Mouse (Mus musculus): ENCODE measurements at regions not wholly inside any gene's neighbourhood (a gene's known extent, or its start where the extent isn't known, plus 50 kb on each side); places are given as distances from the start of the nearest gene placed in this dataset.

DNA sequence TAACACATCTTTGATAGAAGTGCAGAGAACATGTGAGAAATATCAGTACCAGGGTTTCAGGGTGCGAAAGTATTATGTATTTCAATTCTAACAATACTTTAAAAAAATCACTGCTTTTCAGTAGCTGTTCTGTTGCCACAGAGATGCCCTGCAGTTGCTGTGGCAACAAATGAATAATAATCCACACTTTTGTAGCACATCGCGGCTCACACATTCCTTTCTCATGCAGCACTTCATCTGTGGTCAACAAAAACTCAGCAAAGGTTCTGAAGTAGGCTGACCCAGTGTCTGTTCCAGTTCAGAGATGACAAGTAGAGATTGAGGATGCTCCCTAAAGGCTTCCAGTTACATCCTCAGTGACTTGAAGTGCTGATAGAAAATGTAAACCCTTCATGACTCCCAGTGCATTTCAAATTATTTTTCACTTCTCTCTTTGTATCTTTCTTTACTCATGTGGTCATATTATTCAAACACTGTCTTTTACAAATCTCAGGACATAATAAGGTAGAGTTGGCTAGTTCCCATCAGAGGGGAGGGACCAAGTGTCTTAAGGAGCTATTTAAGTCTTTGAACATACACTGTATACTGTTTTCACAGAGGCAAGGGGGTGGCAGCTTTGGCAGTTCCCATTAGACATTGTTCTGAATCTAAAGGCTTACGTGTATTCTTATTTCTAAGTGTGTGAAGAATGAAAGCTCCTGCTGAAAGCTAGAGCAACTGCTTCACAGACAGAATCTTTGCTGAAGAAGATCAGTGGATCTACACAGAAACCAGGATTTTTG, 460.6 kb upstream of the Slit2 start:
- DNase-seq = no peak

DNA sequence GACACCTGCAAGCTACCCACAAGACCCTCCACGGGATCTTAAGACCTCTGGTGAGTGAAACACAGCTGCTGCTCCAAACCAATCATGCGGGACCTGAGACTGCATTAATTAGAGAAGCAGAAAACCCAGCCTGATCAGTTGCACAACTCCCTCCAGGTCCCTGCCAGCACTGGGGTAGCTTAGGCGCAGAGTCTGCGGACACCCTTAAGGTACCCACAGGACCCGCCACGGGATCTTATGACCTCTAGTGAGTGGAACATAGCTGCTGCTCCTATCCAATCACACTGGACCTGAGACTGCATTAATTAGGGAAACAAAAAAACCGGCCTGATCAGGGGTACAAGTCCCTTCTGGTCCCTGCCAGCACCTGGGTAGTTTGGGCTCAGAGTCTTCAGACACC, 454.3 kb upstream of the Slit2 start:
- no peak for DNase-seq

DNA sequence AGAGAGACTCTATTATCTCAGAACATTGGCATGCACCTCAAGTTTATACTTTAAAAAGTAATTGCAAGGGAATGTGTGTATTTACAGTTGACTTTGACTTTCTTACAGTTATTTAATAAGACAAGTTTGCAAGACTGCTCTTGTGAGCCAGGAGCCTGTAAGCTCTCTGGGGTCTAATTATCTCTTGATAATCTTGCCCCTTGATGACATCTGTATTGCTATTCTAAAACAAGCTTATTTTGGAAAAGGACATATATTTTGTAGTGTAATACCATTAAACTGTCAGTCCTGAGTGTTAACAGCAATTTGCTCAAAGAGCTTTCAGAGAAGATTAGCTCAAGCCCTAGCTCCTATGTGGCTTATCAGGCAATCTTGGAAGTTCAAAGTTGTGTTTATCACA, 445.4 kb upstream of the Slit2 start:
- DNase-seq = no peak

DNA sequence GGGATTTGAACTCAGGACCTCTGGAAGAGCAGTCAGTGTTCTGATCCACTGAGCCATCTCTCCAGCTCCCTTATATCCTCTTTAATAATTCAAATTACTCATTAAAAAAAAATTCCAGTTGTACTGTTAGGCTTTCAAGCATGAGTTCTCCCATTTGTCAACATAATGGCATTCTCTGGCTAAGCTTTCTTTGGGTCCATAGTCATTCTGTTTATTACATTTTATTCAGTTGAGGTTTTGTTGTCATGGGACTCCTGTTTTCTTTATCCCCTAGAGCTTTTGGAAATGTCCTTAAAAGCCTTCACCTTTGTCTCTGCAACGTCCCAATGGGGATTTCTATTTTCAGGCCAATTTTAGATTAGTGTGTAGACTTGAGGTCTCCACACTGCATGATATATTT, 440.7 kb upstream of the Slit2 start:
- DNase-seq = no peak

DNA sequence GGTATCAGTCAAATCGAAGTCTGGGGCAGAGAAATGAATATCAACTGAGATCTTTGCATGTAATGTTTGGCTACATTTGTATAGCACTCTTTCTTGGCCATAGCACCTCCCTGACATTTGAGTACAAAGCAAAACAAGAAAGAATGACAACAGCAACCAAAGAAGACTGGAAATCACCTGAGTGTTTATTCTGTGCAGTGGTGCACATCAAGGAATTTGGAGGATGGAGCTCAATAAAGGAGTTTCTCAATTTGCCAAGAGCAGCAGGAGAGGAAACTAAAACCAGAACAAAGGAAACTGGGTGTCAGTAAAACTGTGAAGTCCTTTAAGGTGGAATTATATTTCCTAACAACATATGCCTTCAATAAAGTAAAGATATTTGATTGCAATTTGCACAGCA, 426.2 kb upstream of the Slit2 start:
- DNase-seq = no peak

DNA sequence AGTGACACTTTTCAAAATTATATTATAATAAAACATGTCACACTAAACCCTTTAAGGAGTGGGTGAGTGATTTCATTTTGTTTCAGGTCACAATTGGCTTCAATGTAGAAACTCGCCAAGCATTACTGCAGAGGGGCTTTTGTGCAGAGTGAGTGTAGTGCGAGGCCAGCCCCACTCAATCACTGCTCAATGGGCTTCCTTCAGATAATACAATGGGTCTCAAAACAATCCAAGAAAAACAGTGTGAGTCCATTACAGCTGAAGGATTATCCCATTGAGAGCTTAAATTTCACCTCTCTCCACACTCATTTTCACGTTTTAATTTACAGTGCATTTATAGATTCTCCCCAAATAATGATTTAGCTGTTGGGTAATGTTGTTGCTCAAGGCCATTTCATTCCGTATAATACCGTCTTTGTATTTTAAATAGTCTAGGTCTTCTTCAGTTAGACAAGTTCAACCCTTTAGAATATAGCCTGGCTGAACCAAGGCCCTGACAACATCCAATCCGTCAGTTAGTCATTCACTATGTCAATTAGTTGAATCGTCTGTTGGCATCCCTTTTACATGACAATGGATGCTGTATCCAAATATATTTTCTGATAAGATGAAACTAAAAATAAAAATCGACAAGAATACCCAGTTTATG, 425.7 kb upstream of the Slit2 start:
- DNase-seq = no peak

All from liver (tissue).